Mouse (Mus musculus) gastrocnemius, postnatal 4 days (tissue): ENCODE data around the gene Slc17a2. TPM values are rescaled to one million over a fixed set of nuclear protein-coding genes. Genes with fewer than 3 reads are reported as not detected.

Experiments used
- DNase-seq, 2 experiments: peaks; one replicate each; pipeline ENCODE4 v3.0.0; 2021 to 2022; ENCODE audit warnings: low spot score in 2 of 2, mixed read lengths in 2 of 2
- total RNA-seq, 2 experiments: library from RNA; stranded (reverse); gene quantifications; 2 replicates each; pipeline ENCODE4 v1.2.3; 2021

The Slc17a2 gene
- total RNA-seq, 2 experiments from 2014 or later: 0.31 TPM; not detected in 1

DNA sequence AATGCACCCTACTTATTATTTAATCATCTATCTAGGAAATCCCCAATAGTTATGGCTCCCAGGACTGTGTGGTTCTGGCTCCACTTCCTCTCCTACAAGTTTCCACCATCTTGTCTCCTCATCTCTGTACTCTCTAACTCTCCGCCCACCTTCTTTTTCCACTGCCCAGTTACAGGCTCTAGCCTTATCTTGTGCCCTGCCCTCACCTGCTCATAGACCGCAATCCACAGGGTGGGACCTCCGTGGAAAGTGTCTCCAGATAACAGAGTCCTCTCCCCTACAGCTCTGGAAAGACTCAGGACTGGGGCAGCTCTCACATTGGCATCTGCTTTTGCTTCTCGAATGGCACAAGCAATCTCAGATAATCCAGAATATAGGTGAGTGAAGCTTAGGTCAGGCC, 27.8 kb upstream of the Slc17a2 start:
- DNase-seq: no peak

DNA sequence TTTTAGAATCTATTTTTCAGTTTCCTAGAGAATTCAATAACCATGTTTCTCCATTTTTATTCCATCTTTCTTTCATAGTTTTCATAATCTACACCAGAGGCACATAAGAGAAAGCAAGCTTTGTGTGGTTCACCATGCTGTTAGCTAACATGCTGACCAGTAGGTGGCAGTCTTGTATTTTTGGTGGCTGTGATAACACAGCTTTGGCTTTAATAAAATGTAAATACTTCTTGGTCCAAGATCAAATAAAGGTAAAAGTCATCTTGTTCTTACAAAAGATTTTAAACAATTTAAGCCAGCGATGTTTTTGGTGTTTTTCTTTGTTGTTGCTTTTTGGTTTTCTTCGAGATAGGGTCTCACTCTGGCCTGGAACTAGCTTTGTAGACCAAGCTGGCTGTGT, 14.3 kb upstream of the Slc17a2 start:
- DNase-seq: peak in 1 of 2 experiments; percentile 21

DNA sequence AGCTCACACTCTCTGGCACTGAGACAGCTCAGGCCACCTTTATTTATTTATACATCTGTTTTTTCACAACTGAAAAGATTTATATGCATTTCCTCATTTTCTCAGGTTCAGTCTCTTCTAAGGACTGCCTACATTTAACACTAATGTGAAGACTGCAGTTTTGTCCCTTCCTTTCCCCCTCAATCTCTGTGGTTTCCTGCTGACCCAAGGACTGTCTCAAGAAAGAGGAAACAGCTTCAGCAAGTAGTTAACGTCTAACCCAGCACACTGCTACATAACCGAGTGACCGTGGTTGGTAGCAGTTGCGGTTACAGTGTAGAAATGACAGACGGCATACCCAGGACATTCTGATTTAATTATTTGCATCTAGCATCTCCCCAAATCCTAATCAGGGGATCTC, 7.4 kb upstream of the Slc17a2 start:
- DNase-seq: no peak

DNA sequence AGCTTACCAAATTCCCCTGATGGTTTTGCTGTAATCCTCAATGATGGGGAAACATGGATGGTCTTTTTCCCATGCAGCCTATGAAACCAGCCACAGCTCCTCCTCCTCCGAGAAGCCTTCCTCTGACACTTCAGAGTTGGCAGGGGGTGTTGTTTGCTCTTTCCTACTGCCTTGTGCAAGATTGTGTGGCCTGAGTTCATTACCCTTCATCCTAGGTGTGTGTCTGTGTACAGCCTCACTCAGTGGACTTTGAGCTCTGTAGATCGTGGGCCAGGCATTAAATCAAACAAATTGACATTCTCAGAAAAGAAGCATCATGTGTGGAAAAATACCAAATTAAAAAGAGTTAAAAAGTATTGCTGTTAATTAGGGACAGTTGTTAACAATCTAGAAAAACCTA, 2.3 kb upstream of the Slc17a2 start:
- DNase-seq: no peak

DNA sequence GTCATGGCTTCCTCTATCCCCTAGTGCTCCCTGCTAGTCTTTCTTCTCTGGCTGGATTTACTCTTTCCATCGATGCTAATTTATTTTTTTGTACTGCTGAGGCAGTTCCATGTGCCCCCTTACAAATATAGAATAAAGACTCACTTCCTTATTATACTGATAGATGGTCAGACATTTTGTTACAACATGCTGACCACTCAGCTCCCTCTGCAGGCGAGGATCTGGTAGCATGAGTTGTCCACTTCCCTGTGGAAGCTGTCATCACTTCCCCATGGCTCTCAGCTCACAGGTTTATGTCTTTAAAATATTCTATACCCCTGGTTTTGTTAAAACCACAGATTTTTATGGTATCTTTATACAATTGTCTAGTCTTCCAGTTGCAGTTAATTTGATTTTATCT, 9.4 kb downstream of the Slc17a2 start:
- DNase-seq: no peak

DNA sequence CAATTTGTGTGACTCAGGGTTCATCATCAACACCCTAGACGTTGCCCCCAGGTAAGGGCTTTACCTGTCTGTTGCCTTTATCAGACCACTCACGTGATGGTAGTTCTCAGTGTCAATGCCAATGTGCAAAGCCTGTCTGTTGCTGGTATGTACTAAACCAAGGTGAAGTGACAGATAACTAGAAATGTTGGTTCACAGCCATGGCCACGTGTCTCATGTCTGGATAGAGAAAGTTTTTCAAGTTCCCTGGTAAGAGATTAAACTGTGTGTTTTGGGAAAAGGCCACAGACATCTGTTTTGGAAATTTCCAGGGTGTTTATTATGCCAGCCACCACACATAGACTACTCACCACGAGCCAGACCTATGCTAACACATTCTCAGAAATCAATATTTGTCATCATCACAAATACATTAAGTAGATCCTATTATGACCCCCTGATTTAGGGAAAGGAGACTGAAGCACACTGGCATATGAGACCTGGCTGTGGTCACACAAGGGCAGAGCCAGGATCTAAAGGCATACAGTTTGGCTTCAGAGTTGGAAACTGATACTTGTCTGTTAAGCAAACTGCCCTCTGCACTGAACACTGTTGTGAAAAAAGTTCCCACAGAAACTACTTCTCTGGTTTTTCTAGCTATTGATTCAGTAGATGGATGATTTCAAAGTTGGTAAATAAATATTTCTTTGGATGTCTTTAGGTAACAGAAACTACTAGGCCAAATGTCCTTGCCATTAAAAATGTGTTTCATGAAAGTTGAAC, 13.6 kb downstream of the Slc17a2 start:
- no peak for DNase-seq

DNA sequence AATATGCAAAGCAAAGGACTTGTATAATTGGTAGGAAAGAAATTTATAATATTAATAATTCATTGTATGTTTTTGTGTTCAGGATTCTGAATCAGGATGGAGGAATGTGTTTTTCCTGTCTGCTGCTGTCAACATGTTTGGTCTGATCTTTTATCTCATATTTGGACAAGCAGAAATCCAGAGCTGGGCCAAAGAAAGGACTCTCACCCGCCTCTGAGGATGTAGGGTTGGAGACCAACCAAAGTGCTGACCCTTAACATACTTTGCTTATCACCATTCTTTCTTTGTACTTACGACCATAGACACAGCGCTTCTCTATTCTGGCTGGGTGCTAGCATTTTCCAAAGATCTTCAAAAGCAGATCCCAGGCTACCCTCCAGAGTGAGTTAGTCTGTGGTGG, 15.4 kb downstream of the Slc17a2 start:
- no peak for DNase-seq

DNA sequence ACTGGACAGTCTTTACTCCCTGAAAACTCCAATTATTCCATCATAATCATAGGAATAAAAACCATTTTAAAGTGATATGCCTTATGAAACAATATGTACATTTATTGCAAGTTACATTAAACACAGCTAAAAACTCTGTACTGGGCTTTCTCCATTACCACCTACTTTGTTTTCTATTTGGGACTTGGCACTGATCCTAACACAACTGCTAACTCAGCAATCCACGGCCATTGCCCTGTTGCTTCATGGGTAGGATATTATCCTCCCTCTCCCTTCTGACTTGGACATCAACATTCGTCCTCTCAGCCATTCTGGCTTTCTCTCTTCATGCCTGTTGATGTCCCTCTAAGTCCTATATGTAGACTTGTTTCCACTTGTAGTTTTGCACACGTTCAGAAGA, 19.8 kb downstream of the Slc17a2 start:
- DNase-seq: no peak

DNA sequence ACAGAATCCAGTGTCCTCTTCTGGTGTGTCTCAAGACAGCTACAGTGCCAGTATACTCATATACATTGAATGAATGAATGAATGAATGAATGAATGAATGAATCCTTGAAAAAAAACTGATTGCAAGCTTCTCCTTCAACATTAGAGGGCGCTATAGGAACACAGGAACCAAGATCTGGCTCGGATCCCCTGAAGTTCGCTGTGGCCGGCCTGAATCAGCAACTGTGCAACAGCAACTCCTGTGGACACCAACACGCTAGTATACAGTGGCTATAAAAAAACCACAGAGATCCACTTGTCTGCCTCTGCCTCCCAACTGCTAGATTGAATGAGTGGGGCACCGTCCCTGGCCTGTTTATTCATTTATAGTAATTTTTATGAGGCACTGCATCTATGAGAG, 26.3 kb downstream of the Slc17a2 start:
- DNase-seq: peak in 1 of 2 experiments; percentile 38

DNA sequence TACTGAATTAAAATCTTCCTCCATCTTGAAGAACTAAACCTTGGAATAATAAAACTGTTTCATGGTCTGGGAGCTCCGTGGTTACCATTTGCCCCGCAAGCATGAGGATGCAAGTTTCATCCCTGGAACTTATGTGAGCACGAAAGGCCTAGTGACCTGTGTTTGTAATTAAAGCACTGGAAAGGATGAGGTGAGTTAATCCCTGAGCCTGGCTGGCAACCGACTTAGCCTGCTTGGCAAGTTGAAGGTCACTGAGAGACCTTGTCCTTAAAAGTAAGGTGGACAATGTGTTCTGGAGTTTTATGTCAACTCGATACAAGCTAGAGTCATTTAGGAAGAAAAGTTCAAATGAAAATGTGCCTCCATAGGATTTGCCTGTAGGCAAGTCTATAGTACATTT, 28.0 kb downstream of the Slc17a2 start:
- DNase-seq: no peak

DNA sequence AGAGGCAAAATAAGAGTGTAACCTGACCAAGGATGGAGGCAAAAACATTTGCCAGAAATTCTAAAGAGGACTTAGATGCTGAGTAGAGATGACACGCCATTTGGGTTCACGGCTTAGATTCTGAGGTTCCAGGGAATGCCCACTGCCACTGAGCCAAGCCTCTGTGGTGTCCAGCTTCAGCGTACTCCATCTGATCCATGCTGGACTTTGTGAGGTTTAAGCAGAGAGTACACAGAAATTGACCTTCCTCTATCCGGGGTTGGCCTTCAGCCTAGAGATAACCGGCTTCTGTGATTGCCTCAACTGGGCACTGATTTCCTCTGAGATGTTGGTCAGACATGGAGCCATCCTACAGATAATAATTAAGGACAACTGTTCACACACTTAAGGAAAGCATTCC, 29.8 kb downstream of the Slc17a2 start:
- no peak for DNase-seq

DNA sequence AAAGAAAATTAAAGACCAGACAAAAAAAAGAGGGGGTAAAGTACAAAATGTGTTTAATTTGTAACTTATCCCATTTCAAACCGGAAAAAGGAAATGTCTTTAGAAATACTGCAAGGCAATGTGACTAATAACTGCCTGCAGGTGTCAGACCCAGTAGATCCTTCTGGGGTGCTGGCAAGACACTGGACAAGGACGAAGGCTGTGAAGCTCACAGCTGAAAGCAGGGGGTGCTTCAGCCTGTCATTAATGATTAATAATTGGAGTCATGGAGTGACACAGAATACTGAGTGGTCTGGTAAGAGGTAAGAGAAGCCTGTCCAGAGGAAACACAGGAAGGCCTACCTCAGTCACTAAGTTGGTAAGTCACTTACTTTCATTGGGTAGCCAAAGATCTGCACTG, 32.5 kb downstream of the Slc17a2 start, which contains the start of gene Slc17a3:
Gene Slc17a3, plus strand, starts transcription at position 127 of the 400 bp plus-strand sequence.
- DNase-seq: no peak

DNA sequence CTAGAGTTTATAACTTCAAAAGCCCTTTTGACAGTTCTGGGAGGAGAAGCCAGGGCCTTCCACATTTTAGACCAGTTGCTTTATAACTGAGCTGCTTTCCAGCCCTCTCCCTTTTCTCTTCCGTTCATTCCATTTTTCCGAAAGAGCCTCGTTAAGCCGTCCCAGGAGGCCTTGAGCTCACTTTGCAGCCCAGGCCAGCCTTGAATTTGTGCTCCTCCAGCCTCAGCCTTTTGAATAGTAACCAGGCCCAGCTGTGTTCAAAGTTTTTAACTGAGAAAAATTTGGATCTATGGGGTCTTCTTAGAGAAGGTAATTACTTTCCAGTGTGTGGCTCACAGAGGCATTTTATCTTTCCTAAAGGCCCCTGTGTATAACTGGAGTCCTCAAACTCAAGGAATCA, 39.1 kb downstream of the Slc17a2 start:
- peak in 1 of 2 experiments; percentile 25 for DNase-seq

DNA sequence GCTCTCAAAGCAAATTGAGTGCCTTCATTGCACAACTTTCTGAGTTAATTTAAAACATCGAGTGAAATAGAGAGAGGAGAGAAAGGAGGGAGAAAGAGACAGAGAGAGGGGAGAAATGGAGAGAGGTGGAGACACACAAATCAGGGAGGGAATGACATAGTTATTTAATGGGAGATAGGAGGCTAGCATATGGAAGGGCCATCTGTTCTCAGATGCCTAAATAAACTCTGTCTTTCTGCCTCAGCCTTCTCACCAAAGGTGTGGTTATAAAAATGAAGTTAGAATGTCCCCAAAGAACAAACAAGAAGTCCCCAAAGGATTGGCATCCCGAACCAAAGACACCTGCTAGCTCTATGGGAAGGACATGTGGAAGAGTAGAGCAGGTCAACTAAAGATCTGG, 42.5 kb downstream of the Slc17a2 start:
- DNase-seq: no peak

DNA sequence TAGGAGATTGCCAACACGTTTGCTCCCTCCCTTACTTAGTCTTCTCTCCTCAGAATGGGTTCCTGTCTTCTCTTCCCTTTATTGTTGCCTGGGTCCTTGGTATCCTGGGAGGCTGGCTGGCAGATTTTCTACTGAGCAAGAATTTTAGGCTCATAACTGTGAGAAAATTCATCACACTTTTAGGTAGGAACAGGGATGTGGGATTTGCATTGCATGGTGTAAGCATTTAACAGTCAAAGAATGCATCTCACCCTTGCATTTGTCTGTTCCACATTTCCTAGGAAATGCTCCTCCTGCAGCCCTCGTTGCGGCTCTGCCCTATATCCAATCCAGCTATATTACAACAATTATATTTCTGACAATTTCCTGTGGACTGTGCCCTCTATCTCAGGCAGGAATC, 49.6 kb downstream of the Slc17a2 start:
- no peak for DNase-seq

DNA sequence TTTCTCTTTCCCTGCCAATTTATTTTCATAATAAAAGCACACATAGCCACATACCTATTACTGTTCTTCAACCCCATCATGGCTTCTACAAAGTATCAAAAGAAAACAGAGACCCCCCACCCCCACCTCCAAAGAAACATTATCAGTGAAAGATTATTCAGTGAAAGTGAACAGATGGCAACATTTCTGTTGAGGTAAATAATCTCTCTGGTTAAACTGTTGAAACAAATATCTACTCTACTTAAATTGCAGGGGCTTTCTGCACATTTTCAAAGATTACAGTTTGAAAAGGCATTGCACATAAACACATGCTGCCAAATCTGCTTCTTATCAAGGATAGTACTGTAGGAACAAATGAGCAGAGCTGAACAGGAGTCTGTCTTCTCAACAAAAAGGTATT, 55.0 kb downstream of the Slc17a2 start:
- no peak for DNase-seq

DNA sequence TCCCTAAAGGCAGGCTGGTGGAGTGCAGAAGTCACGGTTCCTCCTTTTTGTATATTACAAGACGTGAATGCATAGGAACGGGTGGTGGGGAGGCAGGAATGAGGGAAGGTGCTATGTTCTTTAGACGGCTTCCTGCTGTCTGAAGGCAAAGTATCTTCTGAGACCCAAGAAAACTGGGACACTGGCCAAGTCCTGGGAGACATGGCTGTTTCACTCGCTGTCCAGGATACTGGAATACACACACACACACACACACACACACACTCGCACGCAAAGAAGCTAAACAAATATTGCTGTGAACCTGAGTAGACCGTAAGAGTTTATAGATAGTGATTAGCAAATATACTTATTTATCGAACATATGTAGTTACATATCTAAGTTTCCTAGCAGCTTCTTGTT, 57.9 kb downstream of the Slc17a2 start:
- DNase-seq: no peak

DNA sequence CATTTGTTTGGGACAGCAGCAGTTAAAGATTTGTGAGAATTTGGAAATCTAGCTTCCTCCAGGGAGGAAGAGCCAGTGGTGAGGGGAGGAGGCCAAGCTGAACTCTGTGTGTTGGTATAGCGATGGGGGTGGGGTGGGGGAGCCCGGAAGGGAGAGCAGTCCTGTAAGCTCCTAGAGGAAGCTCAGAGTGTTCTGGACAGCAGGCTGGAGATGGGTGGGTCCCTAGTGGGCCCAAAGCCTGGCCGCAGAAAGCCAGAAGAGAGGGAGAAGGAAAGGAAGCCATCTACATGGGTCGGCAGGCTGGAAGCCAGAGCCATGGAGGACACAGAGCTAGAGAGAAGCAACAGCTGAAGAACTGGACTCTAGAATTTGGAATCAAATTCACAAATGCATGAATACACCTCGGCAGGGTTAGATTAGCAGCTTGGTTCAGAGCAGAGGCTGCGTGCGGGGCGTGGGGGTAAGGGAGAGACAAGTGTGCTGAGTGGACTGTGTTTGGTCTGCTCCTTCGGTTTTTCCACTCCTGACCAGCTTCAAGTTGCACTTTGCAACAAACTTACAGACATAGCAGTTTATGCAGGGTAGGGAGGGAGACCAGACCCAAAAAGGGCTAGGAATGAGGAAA, 59.4 kb downstream of the Slc17a2 start:
- no peak for DNase-seq

DNA sequence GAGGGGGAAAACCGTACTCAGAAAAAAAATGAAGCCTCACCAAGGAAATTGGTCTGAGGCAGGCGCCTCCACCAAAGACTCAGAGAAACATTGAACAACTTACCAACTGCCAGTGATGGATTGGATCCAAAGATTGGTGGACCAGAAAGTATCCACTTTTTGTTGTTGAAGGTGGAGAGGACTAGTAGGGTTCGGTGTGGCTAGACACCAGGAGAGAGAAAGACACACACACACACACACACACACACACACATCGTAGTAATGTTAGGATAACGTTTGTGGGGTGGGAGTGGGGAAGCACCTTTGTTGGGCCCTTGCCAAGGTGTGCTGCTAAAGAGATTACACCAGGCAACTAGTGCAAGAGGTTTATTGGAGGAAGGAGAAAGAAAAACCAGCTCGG, 60.2 kb downstream of the Slc17a2 start:
- DNase-seq: no peak

DNA sequence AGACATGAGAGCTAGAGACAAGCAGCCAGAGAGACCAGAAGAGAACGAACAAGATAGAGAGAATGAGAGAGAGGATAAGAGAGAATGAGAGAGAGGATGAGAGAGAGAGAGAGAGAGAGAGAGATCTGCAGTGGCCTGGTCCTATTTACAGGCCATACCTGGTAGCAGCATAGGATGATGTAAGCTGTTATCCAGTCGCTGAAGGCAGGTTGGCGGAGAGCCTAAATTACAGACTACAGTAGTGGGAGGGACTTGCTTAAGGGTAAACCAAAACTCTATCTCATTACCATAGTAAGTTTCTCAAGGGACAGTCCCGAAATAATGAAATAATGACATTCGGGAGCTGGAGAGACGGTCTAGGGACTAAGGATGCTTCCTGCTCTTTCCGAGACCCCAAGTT, 60.6 kb downstream of the Slc17a2 start, which contains the start of gene Slc17a1:
Gene Slc17a1, plus strand, starts transcription at position 346 of the 400 bp plus-strand sequence.
- no peak for DNase-seq

DNA sequence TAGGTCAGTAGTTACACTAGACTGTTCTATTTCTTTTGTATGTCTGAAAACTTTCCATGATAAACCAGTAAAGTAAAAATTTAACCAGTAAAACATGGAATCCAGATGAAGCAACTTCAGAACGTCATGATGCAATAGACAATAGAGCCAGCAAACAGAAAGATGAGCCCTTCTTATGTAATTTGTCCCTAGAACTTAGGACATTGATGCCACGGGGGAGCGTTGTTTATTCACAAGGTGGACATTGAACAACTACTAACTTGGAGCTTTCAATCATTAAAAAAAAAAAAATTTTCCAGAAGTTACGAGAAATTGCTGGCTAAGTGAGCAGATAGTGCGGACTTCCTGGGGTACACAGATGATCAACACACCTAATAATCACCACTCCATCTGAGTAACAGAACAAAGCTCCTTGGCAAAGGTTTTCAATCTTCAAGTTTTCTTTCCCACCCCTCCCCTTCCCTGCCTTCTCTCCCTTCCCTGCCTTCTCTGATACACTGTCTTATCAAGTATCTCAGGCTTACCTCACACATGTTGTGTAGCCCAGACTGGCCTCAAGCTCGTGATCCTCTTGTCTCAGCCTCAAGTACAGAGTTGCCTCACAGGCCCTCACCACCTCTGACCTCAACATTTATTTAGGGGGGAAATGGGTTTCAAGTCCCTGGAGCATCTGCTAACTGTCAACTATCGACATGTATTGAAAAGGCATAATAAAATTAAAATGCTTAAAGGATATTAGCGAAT, 62.2 kb downstream of the Slc17a2 start:
- DNase-seq: no peak

DNA sequence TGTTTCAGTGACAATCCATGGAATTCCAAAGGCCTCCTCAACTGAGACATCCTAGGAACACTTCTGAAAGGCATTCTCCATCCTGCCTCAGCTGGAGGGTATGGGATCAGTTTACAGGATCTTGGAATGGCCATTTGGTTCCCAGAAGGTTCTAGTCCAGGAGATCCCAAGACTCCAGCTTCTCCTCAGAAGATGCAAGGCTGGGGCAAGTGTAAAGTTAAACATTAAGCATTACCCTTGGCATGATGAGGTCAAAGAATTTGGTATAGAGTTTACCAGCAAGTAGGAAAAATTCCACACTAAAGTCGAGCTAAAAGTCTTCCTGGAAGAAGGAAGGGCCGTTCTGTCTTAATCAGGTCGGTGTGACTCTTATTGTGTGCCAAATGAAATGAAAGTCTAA, 63.2 kb downstream of the Slc17a2 start:
- no peak for DNase-seq
